Mouse (Mus musculus): ENCODE results near the gene Ddx46.

GRCm38 (mm10) chr13:55620275-55620674 lies 14.6 kb upstream of the Ddx46 start:
- TF ChIP-seq CTCF (IDR thresholded peaks at IDR 0.05; ENCODE audit: low read depth, low read length) (no peak), TAL1 (conservative IDR thresholded peaks at IDR 0.05; ENCODE audit: low read depth, low read length) (no peak)

Data from G1E (cell line).